Mouse (Mus musculus) heart, embryonic 16.5 days (tissue): Measurements from ENCODE around the gene Barhl1. TPM values are rescaled to one million over a fixed set of nuclear protein-coding genes. Genes with fewer than 3 reads are reported as not detected.

Experiments used
- ATAC-seq: fragments of 200-750 bp; cut with Nextera tagmentation; replicated peaks from 2 replicates; pipeline ENCODE4 v1.8.0; 2017; ENCODE audit warnings: moderate number of reproducible peaks; ENCODE audit not compliant: insufficient read depth, low FRiP score; ENCODE audit errors: extremely low read depth
- H3K27ac ChIP-seq: fragments of 300-500 bp; sonication (generic); 2 replicates; pipeline ENCODE4 v1.5.1; 2014; ENCODE audit warnings: mild to moderate bottlenecking, low read length, control low read depth, moderate library complexity
- H3K27me3 ChIP-seq: fragments of 300-500 bp; sonication (generic); 2 replicates; pipeline ENCODE4 v1.6.1; 2014; ENCODE audit warnings: low read length, mixed read lengths; ENCODE audit not compliant: control insufficient read depth, insufficient read depth
- H3K36me3 ChIP-seq: fragments of 300-500 bp; sonication (generic); 2 replicates; pipeline ENCODE4 v1.6.1; 2014; ENCODE audit not compliant: control insufficient read depth, insufficient read depth
- H3K4me1 ChIP-seq: fragments of 300-500 bp; sonication (generic); 2 replicates; pipeline ENCODE4 v1.6.1; 2014; ENCODE audit warnings: low read length, mixed read lengths; ENCODE audit not compliant: control insufficient read depth, insufficient read depth
- H3K4me2 ChIP-seq: fragments of 300-500 bp; sonication (generic); 2 replicates; pipeline ENCODE4 v1.6.1; 2014; ENCODE audit warnings: low read depth, mild to moderate bottlenecking, control low read depth, low read length
- H3K4me3 ChIP-seq: fragments of 300-500 bp; sonication (generic); 2 replicates; pipeline ENCODE4 v1.5.1; 2014; ENCODE audit warnings: mild to moderate bottlenecking, control low read depth, low read length
- H3K9ac ChIP-seq: fragments of 300-500 bp; sonication (generic); 2 replicates; pipeline ENCODE4 v1.6.1; 2014; ENCODE audit warnings: low read length, control low read depth
- H3K9me3 ChIP-seq: fragments of 300-500 bp; sonication (generic); replicated peaks from 2 replicates; pipeline ENCODE4 v1.6.1; 2016; ENCODE audit warnings: low read length; ENCODE audit not compliant: control insufficient read depth
- WGBS: fragments of 180-500 bp; shearing (Covaris S2); extraction: QIAGEN DNeasy Blood & Tissue Kit; methylation state at CpG from one replicate; pipeline ENCODE4 v1.1.7; 2014; 5-methylcytosine and 5-hydroxymethylcytosine counted together
- polyA plus RNA-seq: library from polyadenylated mRNA; unstranded; fragments of >200 nt; fragmentation: Nextera tagmentation; extraction: Ambion mirVana; gene quantifications from 2 replicates; pipeline ENCODE4 v1.2.1, GENCODE M21; 2015

Barhl1 gene
- polyA plus RNA-seq, 1 experiment from 2014 or later: not detected

DNA sequence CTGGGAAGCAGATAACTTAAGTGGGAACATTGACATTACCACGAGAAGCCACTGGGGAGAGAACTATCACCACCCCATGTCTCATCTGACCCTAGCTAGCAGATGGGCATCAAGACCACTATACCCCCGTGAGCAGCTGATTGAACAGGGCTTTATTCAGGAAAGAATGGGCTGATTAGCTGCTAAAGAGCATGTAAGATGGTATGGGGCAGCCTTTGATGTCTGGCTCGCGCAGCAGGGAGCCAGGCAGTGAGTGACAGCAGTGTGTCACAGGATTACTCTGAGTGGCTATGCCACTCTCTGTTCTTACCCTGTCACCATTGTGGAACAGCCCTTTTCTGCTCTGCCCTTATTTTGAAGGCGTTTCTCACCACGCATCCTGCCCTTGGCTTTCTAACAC, 22.9 kb downstream of the Barhl1 start:
- no peaks in the 10 kb centered on the region for H3K9me3 ChIP-seq
- ATAC-seq: no peak
- H3K4me1 ChIP-seq: no peaks in the 10 kb centered on the region
- no peak overlapping the region for H3K27ac ChIP-seq
- H3K36me3 ChIP-seq: peaks cover 12% of the 10 kb centered on the region; the same call in 1 of the 2 replicates
- no peak overlapping the region for H3K4me3 ChIP-seq
- H3K9ac ChIP-seq: no peak overlapping the region
- WGBS: 73% methylated on average over 6 of the region's 6 CpGs
- H3K27me3 ChIP-seq: no peaks in the 10 kb centered on the region
- H3K4me2 ChIP-seq: no peak overlapping the region

DNA sequence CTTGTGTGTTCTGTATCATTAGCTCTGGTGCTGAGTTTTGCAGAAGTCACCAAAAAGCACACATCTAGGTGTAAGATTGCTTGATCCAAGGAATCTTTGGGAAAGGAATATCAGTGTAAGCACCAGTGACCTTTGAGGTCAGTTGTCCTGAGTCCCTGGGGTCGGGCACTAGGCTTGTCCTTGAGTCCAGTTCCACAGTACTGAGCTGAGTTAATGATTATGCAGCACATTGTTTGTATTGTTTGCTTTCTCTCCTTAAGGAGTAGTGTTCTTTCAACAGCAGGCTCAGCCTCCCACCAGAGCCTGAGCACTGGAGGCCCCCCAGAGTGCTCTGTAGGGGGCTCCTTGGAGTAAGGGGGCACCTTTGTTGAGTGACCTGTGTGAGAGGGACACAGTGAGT, 23.7 kb downstream of the Barhl1 start:
- no peak overlapping the region for H3K4me3 ChIP-seq
- H3K4me2 ChIP-seq: no peak overlapping the region
- H3K36me3 ChIP-seq: peaks cover 10% of the 10 kb centered on the region
- no peak overlapping the region for H3K27ac ChIP-seq
- no peaks in the 10 kb centered on the region for H3K9me3 ChIP-seq
- no peak for ATAC-seq
- no peaks in the 10 kb centered on the region for H3K4me1 ChIP-seq
- 74% methylated on average over 1 of the region's 1 CpGs for WGBS
- no peaks in the 10 kb centered on the region for H3K27me3 ChIP-seq
- no peak overlapping the region for H3K9ac ChIP-seq

- no peak overlapping the region for H3K9ac ChIP-seq
- H3K4me2 ChIP-seq: no peak overlapping the region
- ATAC-seq: no peak
- H3K27me3 ChIP-seq: no peaks in the 10 kb centered on the region
- H3K9me3 ChIP-seq: no peaks in the 10 kb centered on the region
- peaks cover 21% of the 10 kb centered on the region for H3K36me3 ChIP-seq
- no peak overlapping the region for H3K27ac ChIP-seq
- H3K4me3 ChIP-seq: no peak overlapping the region
- WGBS: 82% methylated on average over 4 of the region's 4 CpGs
- H3K4me1 ChIP-seq: no peaks in the 10 kb centered on the region
Observed at GRCm38 (mm10) chr2:28884914-28885313, 31.6 kb downstream of the Barhl1 start.

GRCm38 (mm10) chr2:28882826-28883485, 33.5 kb downstream of the Barhl1 start:
- Histone ChIP-seq H3K9me3 (no peaks in the 10 kb centered on the region), H3K27ac (no peak overlapping the region), H3K4me1 (no peaks in the 10 kb centered on the region), H3K9ac (no peak overlapping the region), H3K27me3 (no peaks in the 10 kb centered on the region), H3K4me2 (no peak overlapping the region), H3K36me3 (peaks cover 16% of the 10 kb centered on the region), H3K4me3 (no peak overlapping the region)
- ATAC-seq: no peak
- WGBS: 74% methylated on average over 6 of the region's 6 CpGs

GRCm38 (mm10) chr2:28882047-28882446, 34.4 kb downstream of the Barhl1 start:
- ATAC-seq: no peak
- Histone ChIP-seq H3K36me3 (peaks cover 16% of the 10 kb centered on the region), H3K4me3 (no peak overlapping the region), H3K27me3 (no peaks in the 10 kb centered on the region), H3K4me1 (no peaks in the 10 kb centered on the region), H3K9ac (no peak overlapping the region), H3K9me3 (no peaks in the 10 kb centered on the region), H3K4me2 (no peak overlapping the region), H3K27ac (no peak overlapping the region)
- WGBS: 86% methylated on average over 3 of the region's 3 CpGs

DNA sequence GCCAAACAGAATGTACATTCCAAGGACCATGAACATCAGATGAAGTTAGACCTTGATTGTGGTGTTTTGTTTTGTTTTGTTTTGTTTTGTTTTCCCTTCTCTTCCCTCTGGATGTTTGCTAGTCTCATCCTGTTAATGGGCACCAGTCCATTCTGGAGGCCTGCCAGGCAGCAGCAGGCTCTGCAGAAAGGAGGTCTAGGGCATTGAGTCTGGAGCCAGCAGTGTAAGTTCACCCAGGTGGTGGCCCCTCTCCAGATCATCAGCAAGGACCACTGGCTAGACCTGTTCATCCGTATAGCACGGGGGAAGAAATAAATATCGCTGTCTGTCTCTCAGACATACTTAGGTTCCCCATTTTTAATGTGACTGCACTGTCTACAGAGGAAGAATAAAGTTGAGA, 35.2 kb downstream of the Barhl1 start:
- no peaks in the 10 kb centered on the region for H3K27me3 ChIP-seq
- no peaks in the 10 kb centered on the region for H3K9me3 ChIP-seq
- no peak overlapping the region for H3K4me3 ChIP-seq
- no peak overlapping the region for H3K4me2 ChIP-seq
- ATAC-seq: no peak
- H3K4me1 ChIP-seq: no peaks in the 10 kb centered on the region
- no peak overlapping the region for H3K27ac ChIP-seq
- H3K36me3 ChIP-seq: peaks cover 16% of the 10 kb centered on the region
- H3K9ac ChIP-seq: no peak overlapping the region
- WGBS: 98% methylated on average over 3 of the region's 3 CpGs

DNA sequence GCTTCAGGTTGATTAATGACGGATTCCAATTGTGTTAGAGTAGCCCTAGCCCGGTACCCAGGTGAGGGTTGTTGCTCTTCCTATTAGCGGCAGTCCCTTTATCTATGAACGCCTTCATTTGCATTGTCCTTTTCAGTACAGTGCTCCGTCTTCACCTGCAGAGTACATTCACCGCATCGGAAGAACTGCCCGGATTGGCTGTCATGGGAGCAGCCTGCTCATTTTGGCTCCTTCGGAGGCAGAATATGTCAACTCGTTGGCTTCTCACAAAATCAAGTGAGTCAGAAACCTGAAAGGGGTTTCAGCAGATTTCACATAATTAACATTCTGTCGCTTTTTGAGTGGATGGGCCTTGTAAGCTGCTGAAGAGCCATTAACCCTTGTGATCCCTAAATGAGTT, 40.9 kb downstream of the Barhl1 start:
- WGBS: 89% methylated on average over 11 of the region's 11 CpGs
- no peak for ATAC-seq
- H3K36me3 ChIP-seq: peaks cover 19% of the 10 kb centered on the region

DNA sequence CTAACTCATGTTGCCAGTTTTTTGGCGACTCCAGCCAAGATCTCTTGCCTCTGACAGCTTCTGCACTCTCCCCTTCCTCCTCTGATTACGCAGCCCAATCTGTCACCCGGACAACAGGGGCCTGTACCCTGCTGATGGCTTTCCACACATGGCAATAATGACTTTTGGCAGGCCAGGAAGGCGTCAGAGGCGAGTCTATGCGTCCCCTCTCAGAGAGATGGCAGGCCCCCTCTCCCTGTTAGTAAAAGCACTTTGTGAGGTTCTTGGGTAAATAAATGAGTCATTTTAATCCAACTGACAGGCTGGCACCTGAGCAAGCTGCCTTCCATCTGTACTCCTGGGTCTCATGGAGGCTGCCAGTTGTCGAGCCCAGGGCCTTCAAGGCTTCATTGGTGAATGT, 49.0 kb downstream of the Barhl1 start:
- 69% methylated on average over 7 of the region's 7 CpGs for WGBS
- no peak overlapping the region for H3K27ac ChIP-seq
- no peak overlapping the region for H3K9ac ChIP-seq
- no peak for ATAC-seq
- no peaks in the 10 kb centered on the region for H3K4me1 ChIP-seq
- H3K27me3 ChIP-seq: no peaks in the 10 kb centered on the region
- H3K36me3 ChIP-seq: peaks cover 6% of the 10 kb centered on the region
- H3K4me2 ChIP-seq: no peak overlapping the region
- H3K4me3 ChIP-seq: no peak overlapping the region
- no peaks in the 10 kb centered on the region for H3K9me3 ChIP-seq

More for the DNA sequence above, 40.9 kb downstream of the Barhl1 start:
- Histone ChIP-seq H3K4me2 (no peak overlapping the region), H3K27me3 (no peaks in the 10 kb centered on the region), H3K4me3 (no peak overlapping the region), H3K27ac (no peak overlapping the region), H3K9me3 (no peaks in the 10 kb centered on the region), H3K9ac (no peak overlapping the region), H3K4me1 (no peaks in the 10 kb centered on the region)

- peaks cover 13% of the 10 kb centered on the region for H3K36me3 ChIP-seq
- H3K27ac ChIP-seq: no peak overlapping the region
- no peaks in the 10 kb centered on the region for H3K27me3 ChIP-seq
- no peak for ATAC-seq
- no peak overlapping the region for H3K9ac ChIP-seq
- no peak overlapping the region for H3K4me3 ChIP-seq
- H3K9me3 ChIP-seq: no peaks in the 10 kb centered on the region
- no peaks in the 10 kb centered on the region for H3K4me1 ChIP-seq
- no peak overlapping the region for H3K4me2 ChIP-seq
Observed at GRCm38 (mm10) chr2:28863857-28864256, 52.6 kb downstream of the Barhl1 start.
